Mouse (Mus musculus) urinary bladder, postnatal 10 days (tissue): ENCODE results near the gene Spdef.

Source experiments
- DNase-seq: peaks from one replicate; pipeline ENCODE4 v3.0.0; 2022; ENCODE audit warnings: low spot score

Gene Spdef

GRCm38 (mm10) chr17:27728770-27729169 is at the start of gene Spdef:
Spdef (minus strand) TSS chr17:27728955.
- no peak for DNase-seq

GRCm38 (mm10) chr17:27777823-27778222 is 49.1 kb upstream of the Spdef start:
- DNase-seq, result no peak

- no peak for DNase-seq
Measured at GRCm38 (mm10) chr17:27774198-27774597, 45.4 kb upstream of the Spdef start.

- no peak for DNase-seq
Measured at GRCm38 (mm10) chr17:27771616-27772015, 42.9 kb upstream of the Spdef start.

- DNase-seq, result peak; percentile 42
Measured at GRCm38 (mm10) chr17:27768817-27769542, 40.2 kb upstream of the Spdef start.

GRCm38 (mm10) chr17:27767543-27767942 is 38.8 kb upstream of the Spdef start:
- no peak for DNase-seq

- DNase-seq, result no peak
Measured at GRCm38 (mm10) chr17:27767120-27767519, 38.4 kb upstream of the Spdef start.

- DNase-seq, result no peak
Measured at GRCm38 (mm10) chr17:27765066-27765465, 36.3 kb upstream of the Spdef start.

- DNase-seq, result no peak
Measured at GRCm38 (mm10) chr17:27764453-27764852, 35.7 kb upstream of the Spdef start.

GRCm38 (mm10) chr17:27762884-27763283 is 34.1 kb upstream of the Spdef start:
- no peak for DNase-seq

- DNase-seq, result no peak
Measured at GRCm38 (mm10) chr17:27761639-27762336, 33.0 kb upstream of the Spdef start.

- DNase-seq, result no peak
Measured at GRCm38 (mm10) chr17:27760169-27760568, 31.4 kb upstream of the Spdef start.

GRCm38 (mm10) chr17:27751314-27752202 is 22.8 kb upstream of the Spdef start:
- DNase-seq, result no peak

- no peak for DNase-seq
Measured at GRCm38 (mm10) chr17:27750451-27750942, 21.7 kb upstream of the Spdef start.

GRCm38 (mm10) chr17:27748123-27748522 is 19.4 kb upstream of the Spdef start:
- no peak for DNase-seq

- DNase-seq, result no peak
Measured at GRCm38 (mm10) chr17:27746446-27746845, 17.7 kb upstream of the Spdef start.

- no peak for DNase-seq
Measured at GRCm38 (mm10) chr17:27740961-27741360, 12.2 kb upstream of the Spdef start.

- no peak for DNase-seq
Measured at GRCm38 (mm10) chr17:27734344-27735073, 5.8 kb upstream of the Spdef start.

GRCm38 (mm10) chr17:27732694-27733093 is 3.9 kb upstream of the Spdef start:
- no peak for DNase-seq

- no peak for DNase-seq
Measured at GRCm38 (mm10) chr17:27732152-27732551, 3.4 kb upstream of the Spdef start.

- no peak for DNase-seq
Measured at GRCm38 (mm10) chr17:27726527-27726926, 2.2 kb downstream of the Spdef start.

GRCm38 (mm10) chr17:27725412-27725811 is 3.3 kb downstream of the Spdef start:
- no peak for DNase-seq
